Mouse (Mus musculus): ENCODE data around the gene Gk5.
"Not testable (repeated sequence)": the region's sequence is repeated elsewhere in the genome, so short reads cannot be mapped to it uniquely, and the experiment has no call there.

The Gk5 gene

GRCm38 (mm10) chr9:96144883-96145282, 25.7 kb downstream of the Gk5 start:
- no peak for DNase-seq (ENCODE audit: low spot score)

- DNase-seq (ENCODE audit: low spot score): no peak
These were observed 33.6 kb downstream of the Gk5 start for GRCm38 (mm10) chr9:96152801-96153200.

- DNase-seq (ENCODE audit: low spot score): no peak
These were observed 39.3 kb downstream of the Gk5 start for GRCm38 (mm10) chr9:96158431-96158830.

- no peak for DNase-seq (ENCODE audit: low spot score)
These were observed 39.9 kb downstream of the Gk5 start for GRCm38 (mm10) chr9:96159047-96159446.

- DNase-seq (ENCODE audit: low spot score): no peak
These were observed 41.6 kb downstream of the Gk5 start for GRCm38 (mm10) chr9:96160767-96161166.

- no peak for DNase-seq (ENCODE audit: low spot score)
These were observed 43.3 kb downstream of the Gk5 start for GRCm38 (mm10) chr9:96162421-96162820.

GRCm38 (mm10) chr9:96163443-96163842, 44.3 kb downstream of the Gk5 start:
- no peak for DNase-seq (ENCODE audit: low spot score)

- DNase-seq (ENCODE audit: low spot score): not testable (repeated sequence)
These were observed 44.8 kb downstream of the Gk5 start for GRCm38 (mm10) chr9:96163983-96164382.

- peak; percentile 87 for DNase-seq (ENCODE audit: low spot score)
These were observed 48.0 kb downstream of the Gk5 start for GRCm38 (mm10) chr9:96167168-96167585.

- no peak for DNase-seq (ENCODE audit: low spot score)
These were observed 51.4 kb downstream of the Gk5 start for GRCm38 (mm10) chr9:96170600-96170999.

- DNase-seq (ENCODE audit: low spot score): no peak
These were observed 65.7 kb downstream of the Gk5 start for GRCm38 (mm10) chr9:96184909-96185308.

- no peak for DNase-seq (ENCODE audit: low spot score)
These were observed 67.5 kb downstream of the Gk5 start for GRCm38 (mm10) chr9:96186701-96187100.

GRCm38 (mm10) chr9:96195885-96196622, 76.9 kb downstream of the Gk5 start, which contains the start of gene Tfdp2:
Gene Tfdp2 (plus strand): TSS chr9:96196275.
- DNase-seq (ENCODE audit: low spot score): peak; percentile 96

GRCm38 (mm10) chr9:96196636-96197181, 77.5 kb downstream of the Gk5 start:
- peak; percentile 64 for DNase-seq (ENCODE audit: low spot score)

GRCm38 (mm10) chr9:96197806-96198205, 78.6 kb downstream of the Gk5 start:
- no peak for DNase-seq (ENCODE audit: low spot score)

GRCm38 (mm10) chr9:96203663-96204062, 84.5 kb downstream of the Gk5 start:
- DNase-seq (ENCODE audit: low spot score): no peak

- DNase-seq (ENCODE audit: low spot score): no peak
These were observed 88.3 kb downstream of the Gk5 start for GRCm38 (mm10) chr9:96207428-96207827.

GRCm38 (mm10) chr9:96213036-96213645, 94.0 kb downstream of the Gk5 start:
- no peak for DNase-seq (ENCODE audit: low spot score)

- DNase-seq (ENCODE audit: low spot score): no peak
These were observed 95.0 kb downstream of the Gk5 start for GRCm38 (mm10) chr9:96214171-96214570.

- no peak for DNase-seq (ENCODE audit: low spot score)
These were observed 98.1 kb downstream of the Gk5 start for GRCm38 (mm10) chr9:96217299-96217698.

- DNase-seq (ENCODE audit: low spot score): no peak
These were observed 98.6 kb downstream of the Gk5 start for GRCm38 (mm10) chr9:96217799-96218198.

GRCm38 (mm10) chr9:96219114-96219669, 100.0 kb downstream of the Gk5 start:
- DNase-seq (ENCODE audit: low spot score): peak; percentile 72

GRCm38 (mm10) chr9:96220419-96220818, 101.3 kb downstream of the Gk5 start:
- DNase-seq (ENCODE audit: low spot score): peak; percentile 24

All from retina, embryonic 14.5 days (tissue).